Mouse (Mus musculus): ENCODE measurements around the gene Pisd. TPM values are rescaled to one million over a fixed set of nuclear protein-coding genes. Genes with fewer than 3 reads are reported as not detected.
"Not testable (repeated sequence)": the region's sequence is repeated elsewhere in the genome, so short reads cannot be mapped to it uniquely, and the experiment has no call there.

Pisd gene
- total RNA-seq, 2 experiments from 2014 or later = 14.0 to 15.8 TPM

GRCm38 (mm10) chr5:32745705-32746655, 39.5 kb downstream of the Pisd start:
- peak; percentile 86 for DNase-seq

- no peak for DNase-seq
These were observed 43.3 kb downstream of the Pisd start for GRCm38 (mm10) chr5:32742149-32742548.

- DNase-seq = not testable (repeated sequence)
These were observed 44.1 kb downstream of the Pisd start for GRCm38 (mm10) chr5:32741377-32741776.

- not testable (repeated sequence) for DNase-seq
These were observed 44.6 kb downstream of the Pisd start for GRCm38 (mm10) chr5:32740850-32741249.

DNA sequence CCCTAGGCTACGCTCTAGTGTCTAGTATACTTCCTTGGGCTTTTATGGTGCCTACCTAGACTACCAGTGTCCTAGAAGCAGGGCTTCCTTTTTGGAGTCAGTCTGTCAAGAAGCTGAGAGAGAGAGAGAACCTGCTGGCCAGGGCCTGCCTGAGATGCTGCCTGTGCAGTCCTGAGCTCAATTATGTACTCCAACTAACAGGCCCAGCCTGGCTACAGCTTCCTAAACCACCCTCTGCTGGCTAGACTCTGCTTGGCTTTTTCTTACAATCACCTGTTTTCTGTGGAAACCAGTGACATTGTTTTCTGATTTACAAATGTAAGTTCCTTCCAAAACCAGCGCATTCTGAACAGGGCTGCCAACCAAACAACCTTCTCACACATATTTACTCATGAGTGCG, 45.3 kb downstream of the Pisd start:
- DNase-seq = no peak

GRCm38 (mm10) chr5:32736770-32737169, 48.7 kb downstream of the Pisd start:
- DNase-seq = not testable (repeated sequence)

GRCm38 (mm10) chr5:32735779-32736178, 49.7 kb downstream of the Pisd start:
- DNase-seq = no peak

- not testable (repeated sequence) for DNase-seq
These were observed 51.6 kb downstream of the Pisd start for GRCm38 (mm10) chr5:32733892-32734291.

- DNase-seq = no peak
These were observed 56.6 kb downstream of the Pisd start for GRCm38 (mm10) chr5:32728851-32729250.

GRCm38 (mm10) chr5:32728300-32728699, 57.1 kb downstream of the Pisd start:
- DNase-seq = no peak

GRCm38 (mm10) chr5:32725397-32725796, 60.0 kb downstream of the Pisd start:
- not testable (repeated sequence) for DNase-seq

- no peak for DNase-seq
These were observed 61.5 kb downstream of the Pisd start for GRCm38 (mm10) chr5:32723981-32724380.

GRCm38 (mm10) chr5:32722711-32723110, 62.7 kb downstream of the Pisd start:
- DNase-seq = not testable (repeated sequence)

DNA sequence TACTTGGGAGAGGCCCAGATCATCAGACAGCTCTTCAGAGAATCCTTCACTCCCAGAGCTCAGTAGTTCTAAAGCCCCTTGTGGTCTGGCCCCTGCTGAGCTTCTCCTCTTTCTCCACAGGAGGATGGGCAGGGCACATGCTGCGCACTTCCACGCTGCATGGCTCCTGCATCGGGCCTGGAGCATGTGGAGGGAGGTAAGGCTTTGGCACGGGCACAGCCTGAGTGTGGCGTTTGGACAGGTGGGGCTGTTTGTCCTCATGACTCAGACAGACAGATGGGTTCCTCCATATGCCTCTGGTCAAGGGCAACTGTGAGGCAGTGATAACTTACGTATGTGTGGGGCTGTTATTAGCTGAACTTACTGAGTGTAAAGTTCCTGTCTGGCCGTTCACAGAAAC, 63.2 kb downstream of the Pisd start:
- no peak for DNase-seq

GRCm38 (mm10) chr5:32721316-32721715, 64.1 kb downstream of the Pisd start:
- DNase-seq = no peak

DNA sequence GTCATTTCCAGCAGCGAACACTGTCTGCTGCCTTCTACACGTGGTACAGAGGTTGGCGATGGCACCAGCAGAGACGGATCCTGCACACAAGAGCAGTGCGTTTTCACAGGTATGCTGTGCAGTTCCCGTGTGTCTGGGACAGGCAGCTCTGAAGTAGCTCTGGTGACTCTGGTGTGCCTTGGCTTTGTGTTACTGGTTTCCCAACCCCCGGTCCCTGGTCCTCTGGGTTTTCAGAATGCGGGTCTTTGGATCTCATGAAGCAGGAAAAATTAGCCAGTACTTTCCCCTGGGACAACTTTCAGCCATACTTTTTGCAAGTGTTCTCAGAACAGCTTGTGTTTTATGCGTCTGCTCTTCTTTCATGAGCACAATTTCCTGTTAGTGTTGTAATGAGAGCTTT, 65.0 kb downstream of the Pisd start:
- no peak for DNase-seq

GRCm38 (mm10) chr5:32718916-32719315, 66.5 kb downstream of the Pisd start:
- DNase-seq = no peak

DNA sequence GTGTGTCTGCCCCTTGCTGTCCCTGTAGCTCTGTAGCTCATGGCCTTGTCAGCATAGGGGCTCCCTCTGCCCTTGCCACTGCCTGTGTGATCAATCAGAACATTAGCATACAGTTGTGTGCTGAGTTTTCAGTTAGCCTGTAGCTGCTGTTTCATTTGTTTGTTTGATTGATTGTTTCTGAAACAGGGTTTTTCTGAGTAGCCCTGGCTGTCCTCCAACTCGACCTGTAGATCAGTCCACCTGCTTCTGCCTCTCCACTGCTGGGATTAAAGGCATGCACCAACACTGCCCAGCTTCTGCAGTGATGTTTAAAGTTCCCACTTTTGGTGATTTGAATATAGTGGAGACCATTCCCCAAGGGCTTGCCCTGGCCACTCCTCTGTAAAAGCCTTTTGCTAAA, 67.7 kb downstream of the Pisd start:
- no peak for DNase-seq

- peak; percentile 88 for DNase-seq
These were observed 71.6 kb downstream of the Pisd start for GRCm38 (mm10) chr5:32713703-32714467.

DNA sequence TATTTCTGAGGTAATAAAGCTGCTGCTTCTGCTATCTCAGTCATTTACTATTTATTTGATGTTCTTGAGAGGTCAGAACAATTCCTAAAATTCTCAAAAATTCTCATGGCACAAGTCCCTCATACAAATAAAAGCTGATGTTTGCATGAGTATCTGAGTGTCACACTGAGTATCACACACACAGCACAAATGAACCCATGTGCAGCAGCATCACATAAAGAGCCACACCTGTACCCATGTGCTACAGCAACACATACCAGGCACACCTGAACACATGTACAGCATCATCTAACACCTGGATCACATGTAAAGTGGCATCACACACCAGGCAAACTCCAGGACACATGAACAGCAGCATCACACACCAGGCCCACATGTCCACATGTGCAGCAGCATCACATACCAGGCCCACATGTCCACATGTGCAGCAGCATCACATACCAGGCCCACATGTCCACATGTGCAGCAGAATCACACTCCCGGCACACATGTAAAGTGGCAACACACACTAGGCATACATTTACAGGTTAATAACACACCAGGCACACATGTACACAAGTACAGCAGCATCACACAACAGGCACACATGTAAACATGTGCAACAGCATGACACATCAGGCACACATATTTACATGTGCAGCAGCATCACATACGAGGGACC, 72.3 kb downstream of the Pisd start:
- DNase-seq = no peak

DNA sequence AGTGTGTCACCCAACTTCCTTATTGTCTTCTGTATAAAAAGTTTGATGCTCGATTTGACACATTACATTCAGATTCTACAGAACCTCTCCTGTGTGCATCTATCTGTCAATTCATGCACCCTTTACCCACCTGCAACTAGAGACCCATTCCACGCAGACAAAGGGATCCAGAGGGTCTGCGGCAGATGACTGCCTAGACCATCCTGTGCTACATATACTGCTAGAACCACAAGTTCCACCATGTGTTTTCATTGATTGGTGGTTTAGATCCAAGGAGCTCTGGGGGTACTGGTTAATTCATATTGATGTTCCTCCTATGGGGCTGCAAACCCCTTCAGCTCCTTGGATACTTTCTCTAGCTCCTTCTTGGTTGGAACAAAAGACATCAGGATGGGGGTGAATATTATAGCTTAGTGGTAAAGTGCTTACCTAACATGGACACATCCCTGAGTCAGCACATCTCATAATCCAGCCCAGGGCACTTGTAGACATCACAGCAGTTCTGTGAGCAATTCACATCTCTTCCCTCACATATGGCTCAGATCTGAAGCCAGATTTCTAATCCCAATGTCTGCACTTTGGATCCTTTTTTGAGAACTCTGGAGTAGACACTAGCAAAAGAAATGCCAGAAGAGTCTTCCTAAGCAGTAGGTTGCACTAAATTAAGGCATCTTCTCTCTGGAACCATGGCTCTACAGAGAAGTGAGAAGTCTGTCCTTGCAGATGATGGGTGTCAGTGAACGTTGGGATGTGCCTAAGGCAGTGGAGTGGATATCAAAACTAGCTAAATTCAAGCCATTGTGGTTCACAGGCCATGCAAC, 73.0 kb downstream of the Pisd start:
- DNase-seq = no peak

GRCm38 (mm10) chr5:32711485-32711884, 74.0 kb downstream of the Pisd start:
- no peak for DNase-seq

All from gastrocnemius, postnatal 25 days (tissue).